Mouse (Mus musculus): ENCODE measurements around the gene Pgc. TPM values are rescaled to one million over a fixed set of nuclear protein-coding genes. Genes with fewer than 3 reads are reported as not detected.

Gene Pgc
- polyA plus RNA-seq, 1 experiment = 4.9 TPM

GRCm38 (mm10) chr17:47757056-47757610 lies 30.5 kb downstream of the Pgc start:
- Histone ChIP-seq H3K9me3 (replicated peaks; ENCODE audit: control insufficient read depth, insufficient read depth, low read length, poor library complexity, severe bottlenecking) (no peaks in the 10 kb centered on the region), H3K4me1 (ENCODE audit: control insufficient read depth, insufficient read depth, low read length) (peaks cover 3% of the 10 kb centered on the region), H3K27ac (ENCODE audit: insufficient read depth, low read length) (no peak overlapping the region), H3K27me3 (ENCODE audit: control insufficient read depth, insufficient read depth, low read length, poor library complexity, severe bottlenecking) (no peaks in the 10 kb centered on the region), H3K36me3 (ENCODE audit: control insufficient read depth, insufficient read depth, low read length, poor library complexity, severe bottlenecking) (no peaks in the 10 kb centered on the region), H3K4me3 (ENCODE audit: low read depth, low read length) (no peak overlapping the region), H3K9ac (ENCODE audit: low read depth, poor library complexity, severe bottlenecking) (no peak overlapping the region)
- TF ChIP-seq CTCF (IDR thresholded peaks at IDR 0.05; ENCODE audit: low read depth, low read length) (no peak), EP300 (IDR thresholded peaks at IDR 0.05; ENCODE audit: insufficient read depth, low read depth, low read length) (no peak), POLR2A (IDR thresholded peaks at IDR 0.05; ENCODE audit: insufficient read depth, low read length) (no peak)

- H3K4me1 ChIP-seq (ENCODE audit: control insufficient read depth, insufficient read depth, low read length) = peaks cover 3% of the 10 kb centered on the region
Measured at GRCm38 (mm10) chr17:47759702-47760410, 33.2 kb downstream of the Pgc start.

GRCm38 (mm10) chr17:47762028-47762427 lies 35.4 kb downstream of the Pgc start:
- Histone ChIP-seq H3K27ac (ENCODE audit: insufficient read depth, low read length) (no peak overlapping the region), H3K9ac (ENCODE audit: low read depth, poor library complexity, severe bottlenecking) (no peak overlapping the region)
- TF ChIP-seq CTCF (IDR thresholded peaks at IDR 0.05; ENCODE audit: low read depth, low read length) = no peak

More at GRCm38 (mm10) chr17:47759702-47760410, 33.2 kb downstream of the Pgc start:
- Histone ChIP-seq H3K9ac (ENCODE audit: low read depth, poor library complexity, severe bottlenecking) (no peak overlapping the region), H3K27ac (ENCODE audit: insufficient read depth, low read length) (no peak overlapping the region), H3K4me3 (ENCODE audit: low read depth, low read length) (no peak overlapping the region), H3K27me3 (ENCODE audit: control insufficient read depth, insufficient read depth, low read length, poor library complexity, severe bottlenecking) (no peaks in the 10 kb centered on the region), H3K9me3 (replicated peaks; ENCODE audit: control insufficient read depth, insufficient read depth, low read length, poor library complexity, severe bottlenecking) (no peaks in the 10 kb centered on the region), H3K36me3 (ENCODE audit: control insufficient read depth, insufficient read depth, low read length, poor library complexity, severe bottlenecking) (no peaks in the 10 kb centered on the region)
- no peak for TF ChIP-seq CTCF (IDR thresholded peaks at IDR 0.05; ENCODE audit: low read depth, low read length)
- no peak for TF ChIP-seq POLR2A (IDR thresholded peaks at IDR 0.05; ENCODE audit: insufficient read depth, low read length)
- no peak for TF ChIP-seq EP300 (IDR thresholded peaks at IDR 0.05; ENCODE audit: insufficient read depth, low read depth, low read length)

GRCm38 (mm10) chr17:47762518-47763340 lies 36.1 kb downstream of the Pgc start:
- Histone ChIP-seq H3K9me3 (replicated peaks; ENCODE audit: control insufficient read depth, insufficient read depth, low read length, poor library complexity, severe bottlenecking) (no peaks in the 10 kb centered on the region), H3K36me3 (ENCODE audit: control insufficient read depth, insufficient read depth, low read length, poor library complexity, severe bottlenecking) (no peaks in the 10 kb centered on the region), H3K27ac (ENCODE audit: insufficient read depth, low read length) (no peak overlapping the region), H3K4me3 (ENCODE audit: low read depth, low read length) (no peak overlapping the region), H3K9ac (ENCODE audit: low read depth, poor library complexity, severe bottlenecking) (no peak overlapping the region), H3K4me1 (ENCODE audit: control insufficient read depth, insufficient read depth, low read length) (peaks cover 2% of the 10 kb centered on the region), H3K27me3 (ENCODE audit: control insufficient read depth, insufficient read depth, low read length, poor library complexity, severe bottlenecking) (no peaks in the 10 kb centered on the region)
- TF ChIP-seq POLR2A (IDR thresholded peaks at IDR 0.05; ENCODE audit: insufficient read depth, low read length) (no peak), CTCF (IDR thresholded peaks at IDR 0.05; ENCODE audit: low read depth, low read length) (no peak), EP300 (IDR thresholded peaks at IDR 0.05; ENCODE audit: insufficient read depth, low read depth, low read length) (no peak)

More at GRCm38 (mm10) chr17:47762028-47762427, 35.4 kb downstream of the Pgc start:
- Histone ChIP-seq H3K4me3 (ENCODE audit: low read depth, low read length) (no peak overlapping the region), H3K27me3 (ENCODE audit: control insufficient read depth, insufficient read depth, low read length, poor library complexity, severe bottlenecking) (no peaks in the 10 kb centered on the region), H3K36me3 (ENCODE audit: control insufficient read depth, insufficient read depth, low read length, poor library complexity, severe bottlenecking) (no peaks in the 10 kb centered on the region), H3K4me1 (ENCODE audit: control insufficient read depth, insufficient read depth, low read length) (no peaks in the 10 kb centered on the region), H3K9me3 (replicated peaks; ENCODE audit: control insufficient read depth, insufficient read depth, low read length, poor library complexity, severe bottlenecking) (no peaks in the 10 kb centered on the region)

GRCm38 (mm10) chr17:47765986-47766385 lies 39.3 kb downstream of the Pgc start:
- Histone ChIP-seq H3K9ac (ENCODE audit: low read depth, poor library complexity, severe bottlenecking) (no peak overlapping the region), H3K4me1 (ENCODE audit: control insufficient read depth, insufficient read depth, low read length) (peaks cover 9% of the 10 kb centered on the region), H3K27me3 (ENCODE audit: control insufficient read depth, insufficient read depth, low read length, poor library complexity, severe bottlenecking) (no peaks in the 10 kb centered on the region), H3K27ac (ENCODE audit: insufficient read depth, low read length) (no peak overlapping the region), H3K36me3 (ENCODE audit: control insufficient read depth, insufficient read depth, low read length, poor library complexity, severe bottlenecking) (no peaks in the 10 kb centered on the region), H3K9me3 (replicated peaks; ENCODE audit: control insufficient read depth, insufficient read depth, low read length, poor library complexity, severe bottlenecking) (no peaks in the 10 kb centered on the region), H3K4me3 (ENCODE audit: low read depth, low read length) (no peak overlapping the region)
- TF ChIP-seq POLR2A (IDR thresholded peaks at IDR 0.05; ENCODE audit: insufficient read depth, low read length) (no peak), EP300 (IDR thresholded peaks at IDR 0.05; ENCODE audit: insufficient read depth, low read depth, low read length) (no peak)
